Mouse (Mus musculus) mouse trophoblast stem cell (cell line): ENCODE data around the gene Kcnk12.

Source experiments
- in situ Hi-C, 2 experiments: fragments of 300-500 bp; cut with MseI, MboI; formaldehyde crosslinking; loops; 2 replicates in 1 of 2; 3 replicates in 1 of 2; pipeline ENCODE4 v1.15.1; 2025

Gene Kcnk12

DNA sequence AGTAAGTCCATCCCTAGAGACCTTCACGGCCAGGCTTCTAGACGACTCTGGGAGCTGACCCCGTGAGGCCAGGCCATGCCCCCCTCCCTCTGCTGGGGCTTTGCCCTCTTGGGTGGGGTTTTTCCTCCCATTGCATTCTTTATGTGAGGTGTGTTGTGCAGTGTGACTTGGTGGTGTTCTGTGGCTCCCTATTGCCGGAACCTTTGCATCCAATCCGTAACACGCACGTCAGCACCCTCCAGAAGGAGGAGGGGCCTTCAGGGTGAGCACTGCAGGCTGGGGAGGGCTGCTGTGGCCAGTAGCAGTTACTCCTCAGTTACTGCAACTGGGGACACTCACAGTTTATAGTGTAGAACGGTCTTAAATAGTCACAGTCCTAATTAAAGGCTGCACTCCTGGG is 97.7 kb downstream of the Kcnk12 start:
- in situ Hi-C loops, result no loop called here

DNA sequence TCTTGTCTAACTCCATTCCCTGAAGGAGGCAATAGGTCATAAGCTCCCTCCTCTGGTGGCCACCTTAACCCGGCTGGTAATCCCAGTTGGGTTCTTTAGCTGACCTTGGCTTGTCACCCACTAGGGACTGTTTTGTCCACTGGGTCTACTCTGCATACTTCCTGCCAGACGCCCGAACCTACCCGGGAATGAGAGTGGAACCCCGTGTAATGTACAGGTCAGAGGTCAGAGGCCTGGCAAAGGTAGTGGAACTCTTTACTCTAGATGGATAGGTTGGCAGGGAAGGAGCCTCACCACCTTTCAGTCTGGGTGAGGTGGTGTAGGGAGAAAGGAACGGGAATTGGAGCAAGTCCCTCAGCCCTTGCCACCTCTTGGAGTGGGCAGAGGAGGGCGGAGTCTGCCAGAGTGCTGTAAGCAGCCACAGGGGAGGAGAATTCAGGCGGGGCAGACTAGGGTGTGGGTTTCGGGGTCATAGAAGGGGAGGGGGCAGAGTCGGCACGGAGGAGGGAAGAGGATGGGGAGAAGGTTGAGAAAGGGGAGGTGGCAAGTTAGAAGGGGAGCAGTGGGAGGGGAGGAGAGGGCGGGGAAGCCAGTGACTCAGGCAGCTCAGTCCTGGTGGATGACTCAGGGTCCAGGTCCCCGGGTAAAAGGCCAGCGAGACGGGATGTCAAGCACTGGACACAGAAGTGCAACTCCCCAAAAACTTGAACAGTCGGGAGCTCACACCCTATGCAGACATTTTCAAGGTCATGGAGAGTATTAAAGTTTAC is 98.6 kb downstream of the Kcnk12 start:
- in situ Hi-C loops, result no loop called here

DNA sequence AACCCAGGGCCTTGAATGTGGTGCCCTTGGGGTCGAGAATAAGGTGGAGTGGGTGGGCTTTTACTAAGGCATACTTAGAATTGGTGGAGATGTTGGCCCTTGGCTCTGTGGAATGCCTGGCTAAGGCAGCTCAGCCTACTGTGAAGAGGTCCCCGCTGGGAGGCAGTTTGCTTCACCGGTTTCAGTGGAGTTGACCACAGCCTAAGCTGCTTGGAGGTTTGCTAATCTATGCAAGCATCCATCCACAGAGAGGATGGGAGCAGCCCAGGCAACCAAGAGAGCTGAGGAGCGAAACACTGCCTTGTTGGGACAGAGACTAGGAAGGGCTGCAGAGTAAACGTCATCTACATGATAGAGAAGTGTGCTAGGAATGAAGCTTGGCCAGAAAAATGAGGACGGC is 101.0 kb downstream of the Kcnk12 start:
- in situ Hi-C loops, result no loop called here

DNA sequence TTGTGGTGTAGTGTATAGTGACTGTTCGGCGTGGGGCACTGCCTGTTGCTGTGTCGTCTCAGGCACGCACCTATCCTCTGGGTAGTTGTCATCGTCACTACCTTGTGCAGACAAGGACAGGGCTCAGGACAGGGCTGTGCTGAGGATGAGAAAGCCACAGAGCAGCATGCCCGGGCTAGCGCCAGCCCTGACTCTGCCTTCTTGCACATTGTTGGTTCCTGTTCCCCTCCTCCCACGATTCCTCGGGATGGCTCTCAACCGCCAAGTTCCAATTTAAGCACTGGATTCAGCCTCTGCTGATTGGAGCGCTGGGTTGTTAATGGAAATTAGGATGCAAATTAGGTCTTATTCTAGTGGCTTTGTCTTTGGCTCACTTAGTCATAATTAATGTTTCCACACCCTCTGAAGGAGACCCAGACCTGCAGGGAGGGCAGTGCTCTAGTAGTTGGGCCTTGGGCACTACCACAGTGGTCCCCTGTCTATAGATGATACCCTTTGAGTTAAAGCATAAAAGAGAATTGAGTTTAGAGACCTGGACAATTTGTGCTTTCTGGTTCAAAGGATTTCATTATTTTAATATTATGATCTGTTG is 101.8 kb downstream of the Kcnk12 start:
- in situ Hi-C loops, result no loop called here
